Mouse (Mus musculus) spleen, postnatal 10 days (tissue): ENCODE data around the gene Creld2.

Source experiments
- DNase-seq, 2 experiments: peaks; one replicate each; pipeline ENCODE4 v3.0.0; 2021 to 2022; ENCODE audit warnings: low spot score in 2 of 2

Gene Creld2

GRCm38 (mm10) chr15:88828800-88829705 is 9.6 kb downstream of the Creld2 start:
- DNase-seq = peak; percentile 78 to 92

GRCm38 (mm10) chr15:88829791-88830440 is 10.5 kb downstream of the Creld2 start:
- DNase-seq = no peak

GRCm38 (mm10) chr15:88830696-88831095 is 11.2 kb downstream of the Creld2 start:
- DNase-seq = no peak

GRCm38 (mm10) chr15:88831482-88831881 is 12.0 kb downstream of the Creld2 start:
- DNase-seq = no peak

- no peak for DNase-seq
These were observed 13.1 kb downstream of the Creld2 start for GRCm38 (mm10) chr15:88832536-88832935.

- DNase-seq = no peak
These were observed 16.6 kb downstream of the Creld2 start for GRCm38 (mm10) chr15:88836031-88836430.

GRCm38 (mm10) chr15:88836571-88836970 is 17.1 kb downstream of the Creld2 start:
- no peak for DNase-seq

- DNase-seq = peak in 1 of 2 experiments; percentile 56
These were observed 17.9 kb downstream of the Creld2 start for GRCm38 (mm10) chr15:88837199-88837932.

GRCm38 (mm10) chr15:88837977-88838376 is 18.5 kb downstream of the Creld2 start:
- DNase-seq = no peak

- no peak for DNase-seq
These were observed 19.8 kb downstream of the Creld2 start for GRCm38 (mm10) chr15:88839271-88839670.

- DNase-seq = no peak
These were observed 20.7 kb downstream of the Creld2 start for GRCm38 (mm10) chr15:88840126-88840525.

GRCm38 (mm10) chr15:88841160-88841559 is 21.7 kb downstream of the Creld2 start:
- DNase-seq = no peak

- DNase-seq = no peak
These were observed 22.3 kb downstream of the Creld2 start for GRCm38 (mm10) chr15:88841580-88842299.

- no peak for DNase-seq
These were observed 22.8 kb downstream of the Creld2 start for GRCm38 (mm10) chr15:88842300-88842673.

- no peak for DNase-seq
These were observed 24.1 kb downstream of the Creld2 start for GRCm38 (mm10) chr15:88843486-88844097.

GRCm38 (mm10) chr15:88844966-88845365 is 25.5 kb downstream of the Creld2 start:
- DNase-seq = no peak

GRCm38 (mm10) chr15:88848661-88849060 is 29.2 kb downstream of the Creld2 start:
- DNase-seq = no peak

GRCm38 (mm10) chr15:88849621-88850020 is 30.2 kb downstream of the Creld2 start:
- no peak for DNase-seq

- no peak for DNase-seq
These were observed 30.8 kb downstream of the Creld2 start for GRCm38 (mm10) chr15:88850146-88850826.

GRCm38 (mm10) chr15:88851076-88851475 is 31.6 kb downstream of the Creld2 start:
- no peak for DNase-seq
